Mouse (Mus musculus): ENCODE data around the gene Picalm. TPM values are rescaled to one million over a fixed set of nuclear protein-coding genes. Genes with fewer than 3 reads are reported as not detected.

Gene Picalm
- polyA plus RNA-seq, 1 experiment = 65.2 TPM

- no peak for TF ChIP-seq POLR2A (IDR thresholded peaks at IDR 0.05; ENCODE audit: control insufficient read depth, extremely low read depth, insufficient read depth, low read length, poor library complexity)
- no peak for TF ChIP-seq CTCF (IDR thresholded peaks at IDR 0.05; ENCODE audit: borderline replicate concordance, control insufficient read depth, extremely low read depth, insufficient read depth, low read length, poor library complexity)
- H3K36me3 ChIP-seq (ENCODE audit: control insufficient read depth, insufficient read depth, low read length) = no peaks in the 10 kb centered on the region
- no peak overlapping the region for H3K4me3 ChIP-seq (ENCODE audit: control insufficient read depth, insufficient read depth, low read length)
- no peaks in the 10 kb centered on the region for H3K27me3 ChIP-seq (ENCODE audit: control insufficient read depth, insufficient read depth, low read length)
- no peaks in the 10 kb centered on the region for H3K4me1 ChIP-seq (replicated peaks; ENCODE audit: control insufficient read depth, insufficient read depth, low read length)
- WGBS = 68% methylated on average over 4 of the region's 4 CpGs
- no peak for DNase-seq
- no peak overlapping the region for H3K27ac ChIP-seq (ENCODE audit: control insufficient read depth, insufficient read depth, low read length)
Measured at GRCm38 (mm10) chr7:90233921-90234320, 103.9 kb downstream of the Picalm start.

GRCm38 (mm10) chr7:90236289-90236905 lies 106.4 kb downstream of the Picalm start:
- no peak for TF ChIP-seq CTCF (IDR thresholded peaks at IDR 0.05; ENCODE audit: borderline replicate concordance, control insufficient read depth, extremely low read depth, insufficient read depth, low read length, poor library complexity)
- no peak for TF ChIP-seq POLR2A (IDR thresholded peaks at IDR 0.05; ENCODE audit: control insufficient read depth, extremely low read depth, insufficient read depth, low read length, poor library complexity)
- no peak overlapping the region for H3K27ac ChIP-seq (ENCODE audit: control insufficient read depth, insufficient read depth, low read length)
- no peak for DNase-seq
- H3K27me3 ChIP-seq (ENCODE audit: control insufficient read depth, insufficient read depth, low read length) = no peaks in the 10 kb centered on the region
- no peaks in the 10 kb centered on the region for H3K4me1 ChIP-seq (replicated peaks; ENCODE audit: control insufficient read depth, insufficient read depth, low read length)
- H3K4me3 ChIP-seq (ENCODE audit: control insufficient read depth, insufficient read depth, low read length) = no peak overlapping the region
- 50% methylated on average over 4 of the region's 4 CpGs for WGBS
- no peaks in the 10 kb centered on the region for H3K36me3 ChIP-seq (ENCODE audit: control insufficient read depth, insufficient read depth, low read length)

GRCm38 (mm10) chr7:90243151-90243550 lies 113.1 kb downstream of the Picalm start:
- DNase-seq = no peak
- H3K4me1 ChIP-seq (replicated peaks; ENCODE audit: control insufficient read depth, insufficient read depth, low read length) = no peaks in the 10 kb centered on the region
- no peak overlapping the region for H3K27ac ChIP-seq (ENCODE audit: control insufficient read depth, insufficient read depth, low read length)
- no peaks in the 10 kb centered on the region for H3K27me3 ChIP-seq (ENCODE audit: control insufficient read depth, insufficient read depth, low read length)
- TF ChIP-seq CTCF (IDR thresholded peaks at IDR 0.05; ENCODE audit: borderline replicate concordance, control insufficient read depth, extremely low read depth, insufficient read depth, low read length, poor library complexity) (no peak), POLR2A (IDR thresholded peaks at IDR 0.05; ENCODE audit: control insufficient read depth, extremely low read depth, insufficient read depth, low read length, poor library complexity) (no peak)
- 60% methylated on average over 6 of the region's 6 CpGs for WGBS
- no peak overlapping the region for H3K4me3 ChIP-seq (ENCODE audit: control insufficient read depth, insufficient read depth, low read length)
- no peaks in the 10 kb centered on the region for H3K36me3 ChIP-seq (ENCODE audit: control insufficient read depth, insufficient read depth, low read length)

- no peak for DNase-seq
- Histone ChIP-seq H3K4me1 (replicated peaks; ENCODE audit: control insufficient read depth, insufficient read depth, low read length) (no peaks in the 10 kb centered on the region), H3K27me3 (ENCODE audit: control insufficient read depth, insufficient read depth, low read length) (no peaks in the 10 kb centered on the region), H3K36me3 (ENCODE audit: control insufficient read depth, insufficient read depth, low read length) (no peaks in the 10 kb centered on the region), H3K27ac (ENCODE audit: control insufficient read depth, insufficient read depth, low read length) (no peak overlapping the region), H3K4me3 (ENCODE audit: control insufficient read depth, insufficient read depth, low read length) (no peak overlapping the region)
- TF ChIP-seq CTCF (IDR thresholded peaks at IDR 0.05; ENCODE audit: borderline replicate concordance, control insufficient read depth, extremely low read depth, insufficient read depth, low read length, poor library complexity) (no peak), POLR2A (IDR thresholded peaks at IDR 0.05; ENCODE audit: control insufficient read depth, extremely low read depth, insufficient read depth, low read length, poor library complexity) (no peak)
- WGBS = 85% methylated on average over 5 of the region's 5 CpGs
Measured at GRCm38 (mm10) chr7:90243643-90244042, 113.6 kb downstream of the Picalm start.

- TF ChIP-seq CTCF (IDR thresholded peaks at IDR 0.05; ENCODE audit: borderline replicate concordance, control insufficient read depth, extremely low read depth, insufficient read depth, low read length, poor library complexity) = no peak
- no peak for TF ChIP-seq POLR2A (IDR thresholded peaks at IDR 0.05; ENCODE audit: control insufficient read depth, extremely low read depth, insufficient read depth, low read length, poor library complexity)
- 91% methylated on average over 5 of the region's 5 CpGs for WGBS
- Histone ChIP-seq H3K27ac (ENCODE audit: control insufficient read depth, insufficient read depth, low read length) (no peak overlapping the region), H3K4me3 (ENCODE audit: control insufficient read depth, insufficient read depth, low read length) (no peak overlapping the region), H3K36me3 (ENCODE audit: control insufficient read depth, insufficient read depth, low read length) (no peaks in the 10 kb centered on the region), H3K27me3 (ENCODE audit: control insufficient read depth, insufficient read depth, low read length) (no peaks in the 10 kb centered on the region), H3K4me1 (replicated peaks; ENCODE audit: control insufficient read depth, insufficient read depth, low read length) (no peaks in the 10 kb centered on the region)
- DNase-seq = no peak
Measured at GRCm38 (mm10) chr7:90252946-90253345, 122.9 kb downstream of the Picalm start.

GRCm38 (mm10) chr7:90258701-90259100 lies 128.7 kb downstream of the Picalm start:
- over 99% methylated on average over 2 of the region's 2 CpGs for WGBS
- Histone ChIP-seq H3K27ac (ENCODE audit: control insufficient read depth, insufficient read depth, low read length) (no peak overlapping the region), H3K36me3 (ENCODE audit: control insufficient read depth, insufficient read depth, low read length) (no peaks in the 10 kb centered on the region), H3K4me3 (ENCODE audit: control insufficient read depth, insufficient read depth, low read length) (no peak overlapping the region), H3K4me1 (replicated peaks; ENCODE audit: control insufficient read depth, insufficient read depth, low read length) (no peaks in the 10 kb centered on the region), H3K27me3 (ENCODE audit: control insufficient read depth, insufficient read depth, low read length) (no peaks in the 10 kb centered on the region)
- DNase-seq = no peak
- TF ChIP-seq POLR2A (IDR thresholded peaks at IDR 0.05; ENCODE audit: control insufficient read depth, extremely low read depth, insufficient read depth, low read length, poor library complexity) = no peak
- no peak for TF ChIP-seq CTCF (IDR thresholded peaks at IDR 0.05; ENCODE audit: borderline replicate concordance, control insufficient read depth, extremely low read depth, insufficient read depth, low read length, poor library complexity)

- Histone ChIP-seq H3K4me3 (ENCODE audit: control insufficient read depth, insufficient read depth, low read length) (no peak overlapping the region), H3K4me1 (replicated peaks; ENCODE audit: control insufficient read depth, insufficient read depth, low read length) (no peaks in the 10 kb centered on the region), H3K36me3 (ENCODE audit: control insufficient read depth, insufficient read depth, low read length) (no peaks in the 10 kb centered on the region), H3K27me3 (ENCODE audit: control insufficient read depth, insufficient read depth, low read length) (no peaks in the 10 kb centered on the region), H3K27ac (ENCODE audit: control insufficient read depth, insufficient read depth, low read length) (no peak overlapping the region)
- DNase-seq = no peak
- WGBS = 81% methylated on average over 2 of the region's 2 CpGs
- TF ChIP-seq CTCF (IDR thresholded peaks at IDR 0.05; ENCODE audit: borderline replicate concordance, control insufficient read depth, extremely low read depth, insufficient read depth, low read length, poor library complexity) (no peak), POLR2A (IDR thresholded peaks at IDR 0.05; ENCODE audit: control insufficient read depth, extremely low read depth, insufficient read depth, low read length, poor library complexity) (no peak)
Measured at GRCm38 (mm10) chr7:90259899-90260298, 129.9 kb downstream of the Picalm start.

All from thymus, adult 2 months (tissue).